Mouse (Mus musculus) lung, embryonic 16.5 days (tissue): Measurements from ENCODE around the gene Brms1l. TPM values are rescaled to one million over a fixed set of nuclear protein-coding genes. Genes with fewer than 3 reads are reported as not detected.

Experiments used
- ATAC-seq: fragments of 200-750 bp; cut with Nextera tagmentation; 2 replicates; pipeline ENCODE4 v1.8.0; 2017; ENCODE audit warnings: low read depth, mild to moderate bottlenecking, moderate library complexity
- H3K27ac ChIP-seq: fragments of 300-500 bp; sonication (generic); 2 replicates; pipeline ENCODE4 v1.5.1; 2014; ENCODE audit warnings: mild to moderate bottlenecking, control low read depth, low read length
- H3K27me3 ChIP-seq: fragments of 300-500 bp; sonication (generic); 2 replicates; pipeline ENCODE4 v1.6.1; 2014; ENCODE audit warnings: low read depth, low read length, mixed read lengths; ENCODE audit not compliant: control insufficient read depth, insufficient read depth
- H3K36me3 ChIP-seq: fragments of 300-500 bp; sonication (generic); 2 replicates; pipeline ENCODE4 v1.6.1; 2014; ENCODE audit warnings: low read length; ENCODE audit not compliant: control insufficient read depth, insufficient read depth
- H3K4me1 ChIP-seq: fragments of 300-500 bp; sonication (generic); replicated peaks from 2 replicates; pipeline ENCODE4 v1.6.1; 2014; ENCODE audit warnings: low read length, mixed read lengths; ENCODE audit not compliant: control insufficient read depth, insufficient read depth
- H3K4me2 ChIP-seq: fragments of 300-500 bp; sonication (generic); 2 replicates; pipeline ENCODE4 v1.6.1; 2014; ENCODE audit warnings: low read depth, low read length, control low read depth
- H3K4me3 ChIP-seq: fragments of 300-500 bp; sonication (generic); 2 replicates; pipeline ENCODE4 v1.5.1; 2014; ENCODE audit warnings: mild to moderate bottlenecking, low read length, control low read depth
- H3K9ac ChIP-seq: fragments of 300-500 bp; sonication (generic); 2 replicates; pipeline ENCODE4 v1.6.1; 2014; ENCODE audit warnings: low read length, control low read depth
- H3K9me3 ChIP-seq: fragments of 300-500 bp; sonication (generic); 2 replicates; pipeline ENCODE4 v1.6.1; 2016; ENCODE audit warnings: low read length; ENCODE audit not compliant: control insufficient read depth
- WGBS: fragments of 180-500 bp; shearing (Covaris S2); extraction: QIAGEN DNeasy Blood & Tissue Kit; methylation state at CpG from one replicate; pipeline ENCODE4 v1.1.7; 2014; 5-methylcytosine and 5-hydroxymethylcytosine counted together
- polyA plus RNA-seq: library from polyadenylated mRNA; unstranded; fragments of >200 nt; fragmentation: Nextera tagmentation; extraction: Ambion mirVana; gene quantifications from 2 replicates; pipeline ENCODE4 v1.2.1, GENCODE M21; 2015

Brms1l gene
- polyA plus RNA-seq, 1 experiment from 2014 or later: 45.3 TPM

GRCm38 (mm10) chr12:55846741-55847140 lies 10.6 kb downstream of the Brms1l start:
- Histone ChIP-seq H3K36me3 (peaks cover 33% of the 10 kb centered on the region), H3K4me3 (no peak overlapping the region), H3K9me3 (peaks cover 3% of the 10 kb centered on the region), H3K27me3 (no peaks in the 10 kb centered on the region), H3K27ac (no peak overlapping the region), H3K9ac (no peak overlapping the region), H3K4me2 (no peak overlapping the region), H3K4me1 (no peaks in the 10 kb centered on the region)
- no peak for ATAC-seq
- 64% methylated on average over 1 of the region's 1 CpGs for WGBS

- no peak overlapping the region for H3K27ac ChIP-seq
- H3K4me3 ChIP-seq: no peak overlapping the region
- no peak for ATAC-seq
- H3K4me1 ChIP-seq: no peaks in the 10 kb centered on the region
- no peak overlapping the region for H3K9ac ChIP-seq
- WGBS: 89% methylated on average over 4 of the region's 4 CpGs
- no peak overlapping the region for H3K4me2 ChIP-seq
- peaks cover 23% of the 10 kb centered on the region for H3K36me3 ChIP-seq
- peaks cover 3% of the 10 kb centered on the region for H3K9me3 ChIP-seq
- H3K27me3 ChIP-seq: no peaks in the 10 kb centered on the region
Measured at GRCm38 (mm10) chr12:55847851-55848250, 11.7 kb downstream of the Brms1l start.

GRCm38 (mm10) chr12:55850650-55851049 lies 14.5 kb downstream of the Brms1l start:
- no peak overlapping the region for H3K27ac ChIP-seq
- no peak overlapping the region for H3K9ac ChIP-seq
- H3K36me3 ChIP-seq: peaks cover 24% of the 10 kb centered on the region
- H3K9me3 ChIP-seq: peaks cover 4% of the 10 kb centered on the region
- no peaks in the 10 kb centered on the region for H3K27me3 ChIP-seq
- no peak overlapping the region for H3K4me2 ChIP-seq
- no peaks in the 10 kb centered on the region for H3K4me1 ChIP-seq
- H3K4me3 ChIP-seq: no peak overlapping the region
- no peak for ATAC-seq

- no peak overlapping the region for H3K27ac ChIP-seq
- WGBS: 90% methylated on average over 17 of the region's 17 CpGs
- no peaks in the 10 kb centered on the region for H3K27me3 ChIP-seq
- no peaks in the 10 kb centered on the region for H3K4me1 ChIP-seq
- no peak overlapping the region for H3K4me3 ChIP-seq
- no peak for ATAC-seq
- no peak overlapping the region for H3K4me2 ChIP-seq
- H3K36me3 ChIP-seq: peaks cover 43% of the 10 kb centered on the region
- no peak overlapping the region for H3K9ac ChIP-seq
- peaks cover 11% of the 10 kb centered on the region for H3K9me3 ChIP-seq
Measured at GRCm38 (mm10) chr12:55859409-55860349, 23.6 kb downstream of the Brms1l start.

- peaks cover 43% of the 10 kb centered on the region for H3K36me3 ChIP-seq
- no peak overlapping the region for H3K4me2 ChIP-seq
- H3K9ac ChIP-seq: no peak overlapping the region
- H3K9me3 ChIP-seq: peaks cover 11% of the 10 kb centered on the region
- no peak overlapping the region for H3K27ac ChIP-seq
- H3K27me3 ChIP-seq: no peaks in the 10 kb centered on the region
- 89% methylated on average over 7 of the region's 7 CpGs for WGBS
- H3K4me1 ChIP-seq: no peaks in the 10 kb centered on the region
- no peak for ATAC-seq
- H3K4me3 ChIP-seq: no peak overlapping the region
Measured at GRCm38 (mm10) chr12:55860631-55861030, 24.5 kb downstream of the Brms1l start.

GRCm38 (mm10) chr12:55867738-55868137 lies 31.6 kb downstream of the Brms1l start:
- H3K27me3 ChIP-seq: no peaks in the 10 kb centered on the region
- H3K9ac ChIP-seq: no peak overlapping the region
- no peak overlapping the region for H3K4me2 ChIP-seq
- 91% methylated on average over 4 of the region's 4 CpGs for WGBS
- no peak overlapping the region for H3K27ac ChIP-seq
- no peak overlapping the region for H3K4me3 ChIP-seq
- no peaks in the 10 kb centered on the region for H3K9me3 ChIP-seq
- peaks cover 54% of the 10 kb centered on the region for H3K36me3 ChIP-seq
- ATAC-seq: no peak
- H3K4me1 ChIP-seq: no peaks in the 10 kb centered on the region

GRCm38 (mm10) chr12:55869622-55870322 lies 33.6 kb downstream of the Brms1l start:
- Histone ChIP-seq H3K36me3 (peaks cover 47% of the 10 kb centered on the region), H3K4me2 (no peak overlapping the region), H3K27me3 (no peaks in the 10 kb centered on the region), H3K4me3 (no peak overlapping the region), H3K27ac (no peak overlapping the region), H3K9ac (no peak overlapping the region), H3K4me1 (no peaks in the 10 kb centered on the region), H3K9me3 (no peaks in the 10 kb centered on the region)
- 94% methylated on average over 5 of the region's 5 CpGs for WGBS
- no peak for ATAC-seq

- H3K27ac ChIP-seq: no peak overlapping the region
- 79% methylated on average over 4 of the region's 4 CpGs for whole genome bisulfite sequencing
- H3K9ac ChIP-seq: no peak overlapping the region
- H3K27me3 ChIP-seq: no peaks in the 10 kb centered on the region
- no peak for ATAC-seq
- H3K4me3 ChIP-seq: no peak overlapping the region
- H3K36me3 ChIP-seq: no peaks in the 10 kb centered on the region
- H3K4me2 ChIP-seq: no peak overlapping the region
- H3K9me3 ChIP-seq: no peaks in the 10 kb centered on the region
- H3K4me1 ChIP-seq: no peaks in the 10 kb centered on the region
Measured at GRCm38 (mm10) chr12:55885449-55885848, 49.3 kb downstream of the Brms1l start.

GRCm38 (mm10) chr12:55888570-55888969 lies 52.4 kb downstream of the Brms1l start:
- Histone ChIP-seq H3K9me3 (no peaks in the 10 kb centered on the region), H3K9ac (no peak overlapping the region), H3K4me1 (no peaks in the 10 kb centered on the region), H3K4me3 (no peak overlapping the region), H3K27ac (no peak overlapping the region), H3K4me2 (0 out of 2 replicates have a peak overlapping the region, but pooled peaks have one; percentile 8), H3K27me3 (no peaks in the 10 kb centered on the region), H3K36me3 (no peaks in the 10 kb centered on the region)
- 16% methylated on average over 5 of the region's 5 CpGs for WGBS
- no peak for ATAC-seq
